Mouse (Mus musculus): ENCODE measurements around the gene Rps27l. TPM values are rescaled to one million over a fixed set of nuclear protein-coding genes. Genes with fewer than 3 reads are reported as not detected.

Gene Rps27l
- total RNA-seq, 2 experiments from 2014 or later = 312 to 350 TPM

- DNase-seq = peak; percentile 86
Observed at GRCm38 (mm10) chr9:66980458-66980857, 34.6 kb downstream of the Rps27l start.

GRCm38 (mm10) chr9:66982085-66982484 lies 36.2 kb downstream of the Rps27l start:
- DNase-seq = no peak

GRCm38 (mm10) chr9:66985377-66985776 lies 39.5 kb downstream of the Rps27l start:
- no peak for DNase-seq

GRCm38 (mm10) chr9:66988198-66988887 lies 42.5 kb downstream of the Rps27l start:
- DNase-seq = no peak

GRCm38 (mm10) chr9:66988888-66989414 lies 43.1 kb downstream of the Rps27l start:
- DNase-seq = no peak

- DNase-seq = no peak
Observed at GRCm38 (mm10) chr9:66989581-66989980, 43.7 kb downstream of the Rps27l start.

GRCm38 (mm10) chr9:66990046-66990445 lies 44.2 kb downstream of the Rps27l start:
- DNase-seq = no peak

GRCm38 (mm10) chr9:66991021-66991749 lies 45.3 kb downstream of the Rps27l start:
- no peak for DNase-seq

GRCm38 (mm10) chr9:66991750-66992410 lies 46.0 kb downstream of the Rps27l start:
- no peak for DNase-seq

Other genes starting within 250 kb of the Rps27l start
- under 1 TPM; 0.42 to 0.78 TPM for gene Car12, start 232.4 kb upstream of the Rps27l start, total RNA-seq (2021)
- 1 to 10 TPM; 3.4 to 5.1 TPM for gene Aph1b, start 150.6 kb upstream of the Rps27l start, total RNA-seq (2021)
- under 1 TPM in 1 of 2 experiments, not detected in 1; 0.27 TPM for gene Gm10647, start 149.0 kb upstream of the Rps27l start, total RNA-seq (2021)
- 1 to 10 TPM; 4.5 to 5.8 TPM for gene Aph1c, start 111.4 kb upstream of the Rps27l start, total RNA-seq (2021)
- 10 to 100 TPM; 21.7 TPM for gene Rab8b, start 26.4 kb upstream of the Rps27l start, total RNA-seq (2021)
- gene Lactb, start 29.4 kb downstream of the Rps27l start, total RNA-seq (2021) = 10 to 100 TPM; 18.7 to 20.3 TPM
- 100 to 1,000 TPM; 371 to 920 TPM for gene Tpm1, start 103.3 kb downstream of the Rps27l start, total RNA-seq (2021)